Mouse (Mus musculus) cerebellum, adult 2 months (tissue): ENCODE results near the gene Zfp697.

Source experiments
- CTCF ChIP-seq: fragments of 200-500 bp; IDR thresholded peaks from 2 replicates; pipeline ENCODE4 v1.5.1; 2011; ENCODE audit warnings: low read depth, mild to moderate bottlenecking, control low read depth, low read length, moderate library complexity, borderline replicate concordance; ENCODE audit not compliant: insufficient read depth
- POLR2A ChIP-seq: fragments of 200-500 bp; IDR thresholded peaks from 2 replicates; pipeline ENCODE4 v1.6.1; 2011; ENCODE audit warnings: low read length, control low read depth, borderline replicate concordance; ENCODE audit not compliant: insufficient read depth

DNA sequence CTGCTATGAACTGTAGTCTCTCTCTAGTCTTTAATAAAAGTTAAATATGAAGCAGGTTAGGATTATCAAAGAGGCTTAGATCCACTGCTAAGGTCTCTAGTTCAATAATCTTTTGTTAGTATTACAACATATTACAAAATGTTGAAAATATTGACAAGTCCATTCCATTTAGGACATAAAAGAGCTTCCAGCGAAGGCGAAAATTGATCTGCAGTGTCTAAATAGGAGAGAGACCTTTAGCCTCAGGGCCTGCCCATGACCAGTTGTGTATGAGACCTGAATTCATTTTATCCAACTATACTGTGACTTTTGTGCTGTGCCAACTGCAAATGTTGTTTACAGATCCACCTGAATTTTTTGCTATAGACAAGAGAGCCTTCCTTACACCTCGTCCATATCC is 247.4 kb downstream of the Zfp697 start:
- TF ChIP-seq POLR2A = no peak
- no peak for TF ChIP-seq CTCF
